In the genomic region with DNA sequence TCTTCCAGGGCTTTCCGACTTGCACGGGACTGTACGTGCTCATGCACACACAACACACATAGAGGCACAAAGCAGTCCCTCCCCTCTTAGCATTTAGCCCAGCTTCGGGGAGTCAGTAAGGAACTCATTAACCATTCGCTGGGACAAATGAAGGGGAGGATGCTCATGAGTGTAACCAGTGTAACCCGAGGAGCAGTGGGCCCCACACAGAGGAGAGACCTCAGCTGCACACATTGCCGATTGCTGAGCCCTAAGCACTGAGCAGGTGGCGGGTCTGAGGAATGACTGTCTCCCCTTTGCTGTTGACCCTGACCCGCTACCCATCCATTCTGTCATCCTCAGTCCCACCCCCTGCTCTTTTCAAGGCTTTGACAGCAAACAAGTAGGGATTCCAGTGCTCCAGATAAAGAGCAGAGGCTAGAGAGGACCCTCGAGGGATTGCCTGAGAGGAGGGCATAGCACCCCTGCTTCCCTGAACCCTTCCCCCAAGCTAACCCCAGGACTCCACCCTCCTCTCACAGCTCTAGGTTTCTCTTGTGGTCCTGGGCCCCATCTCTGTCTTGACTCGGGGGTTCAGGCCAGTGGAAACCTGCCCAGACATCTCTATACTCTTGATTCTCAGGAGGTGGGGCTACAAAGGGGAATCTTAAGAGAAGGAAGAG, we compare ENCODE assay signal across 19 mouse cellular contexts. TPM values are rescaled to one million over a fixed set of nuclear protein-coding genes. Genes with fewer than 3 reads are reported as not detected.
DNase-seq lines count a peak whose midpoint lies in the region; ATAC-seq lines count a peak whose summit lies in the region.
"Had no signal": no experiment of that assay in that cellular context is flagged by ENCODE, and none has a peak within 500 bp of the region (broad histone marks: within the 10 kb centered on the region; RNA-seq: fewer than 3 reads in every experiment).

No protein-coding gene starts in this region.

- no peaks in the 10 kb centered on the region for H3K9me3 ChIP-seq in heart, embryonic 11.5 days (replicated peaks; ENCODE audit: control insufficient read depth, low read length)
- H3K9me3 ChIP-seq in limb, embryonic 13.5 days = no peaks in the 10 kb centered on the region
- no peaks in the 10 kb centered on the region for H3K9me3 ChIP-seq in limb, embryonic 10.5 days (replicated peaks)
- H3K9me3 ChIP-seq in embryonic facial prominence, embryonic 10.5 days = no peaks in the 10 kb centered on the region
- no peaks in the 10 kb centered on the region for H3K9me3 ChIP-seq in neural tube, embryonic 12.5 days
- H3K9me3 ChIP-seq: hindbrain, embryonic 15.5 days; liver, embryonic 12.5 days; lung, embryonic 15.5 days had no signal

- no peak overlapping the region for H3K4me2 ChIP-seq in heart, embryonic 11.5 days
- no peak overlapping the region for H3K4me2 ChIP-seq in limb, embryonic 13.5 days (replicated peaks)
- H3K4me2 ChIP-seq in neural tube, embryonic 12.5 days (replicated peaks) = no peak overlapping the region
- H3K4me2 ChIP-seq: hindbrain, embryonic 15.5 days; liver, embryonic 12.5 days; lung, embryonic 15.5 days had no signal

- ATAC-seq in heart, embryonic 11.5 days (replicated peaks; ENCODE audit: insufficient number of reproducible peaks, low FRiP score, low TSS enrichment) = 0 out of 2 replicates have a peak, but pooled peaks have one; percentile 39
- ATAC-seq in limb, embryonic 13.5 days (ENCODE audit: low FRiP score, low read depth) = 0 out of 2 replicates have a peak, but pooled peaks have one; percentile 32
- ATAC-seq in neural tube, embryonic 12.5 days (ENCODE audit: low FRiP score, low read depth) = peak; percentile 56
- ATAC-seq: liver, embryonic 12.5 days had no signal

- no peaks in the 10 kb centered on the region for H3K36me3 ChIP-seq in heart, embryonic 11.5 days (ENCODE audit: control insufficient read depth, insufficient read depth, low read length)
- no peaks in the 10 kb centered on the region for H3K36me3 ChIP-seq in limb, embryonic 13.5 days
- H3K36me3 ChIP-seq in limb, embryonic 10.5 days = no peaks in the 10 kb centered on the region
- no peaks in the 10 kb centered on the region for H3K36me3 ChIP-seq in embryonic facial prominence, embryonic 10.5 days (replicated peaks)
- no peaks in the 10 kb centered on the region for H3K36me3 ChIP-seq in neural tube, embryonic 12.5 days
- H3K36me3 ChIP-seq: hindbrain, embryonic 15.5 days; liver, embryonic 12.5 days; lung, embryonic 15.5 days had no signal

- DNase-seq in heart, postnatal 4 days = no peak
- DNase-seq in limb, embryonic 10.5 days (ENCODE audit: low spot score) = no peak
- DNase-seq in embryonic facial prominence, embryonic 10.5 days (ENCODE audit: low spot score) = peak; percentile 62
- no peak for DNase-seq in left cerebral cortex, postnatal 36 days (ENCODE audit: low spot score in 2 of 2)
- no peak for DNase-seq in lung, postnatal 36 days
- DNase-seq: cerebellum, postnatal 36 days; kidney, postnatal 25 days; right cerebral cortex, adult 18-20 months had no signal

- no peaks in the 10 kb centered on the region for H3K4me1 ChIP-seq in heart, embryonic 11.5 days (ENCODE audit: control insufficient read depth, insufficient read depth, low read length)
- H3K4me1 ChIP-seq in limb, embryonic 13.5 days = no peaks in the 10 kb centered on the region
- H3K4me1 ChIP-seq in limb, embryonic 10.5 days = peaks cover 9% of the 10 kb centered on the region
- peaks cover 14% of the 10 kb centered on the region for H3K4me1 ChIP-seq in embryonic facial prominence, embryonic 10.5 days
- H3K4me1 ChIP-seq in neural tube, embryonic 12.5 days = peaks cover 6% of the 10 kb centered on the region
- H3K4me1 ChIP-seq: hindbrain, embryonic 15.5 days; liver, embryonic 12.5 days; lung, embryonic 15.5 days had no signal

- WGBS in heart, embryonic 11.5 days (ENCODE audit: insufficient replicate concordance) = 25% methylated on average over 11 of the region's 11 CpGs
- WGBS in limb, embryonic 13.5 days = 13% methylated on average over 11 of the region's 11 CpGs
- WGBS in limb, embryonic 10.5 days = 18% methylated on average over 11 of the region's 11 CpGs
- WGBS in embryonic facial prominence, embryonic 10.5 days = 13% methylated on average over 11 of the region's 11 CpGs
- 8% methylated on average over 11 of the region's 11 CpGs for WGBS in neural tube, embryonic 12.5 days

- H3K27ac ChIP-seq in heart, embryonic 11.5 days (ENCODE audit: low read depth, low read length) = no peak overlapping the region
- no peak overlapping the region for H3K27ac ChIP-seq in limb, embryonic 13.5 days
- no peak overlapping the region for H3K27ac ChIP-seq in limb, embryonic 10.5 days
- no peak overlapping the region for H3K27ac ChIP-seq in embryonic facial prominence, embryonic 10.5 days (replicated peaks)
- H3K27ac ChIP-seq in neural tube, embryonic 12.5 days = no peak overlapping the region
- H3K27ac ChIP-seq: hindbrain, embryonic 15.5 days; liver, embryonic 12.5 days; lung, embryonic 15.5 days had no signal

- no peak overlapping the region for H3K4me3 ChIP-seq in heart, embryonic 11.5 days (ENCODE audit: low read depth, low read length)
- H3K4me3 ChIP-seq in limb, embryonic 13.5 days = no peak overlapping the region
- no peak overlapping the region for H3K4me3 ChIP-seq in limb, embryonic 10.5 days
- 0 out of 2 replicates have a peak overlapping the region, but pooled peaks have one; percentile 16 for H3K4me3 ChIP-seq in embryonic facial prominence, embryonic 10.5 days
- H3K4me3 ChIP-seq in neural tube, embryonic 12.5 days = no peak overlapping the region
- H3K4me3 ChIP-seq: erythroblast, embryonic 14.5 days; hindbrain, embryonic 15.5 days; liver, embryonic 12.5 days; lung, embryonic 15.5 days had no signal

- intact Hi-C loops in left cerebral cortex, postnatal 36 days (cut with DNase I) = no loop called here

- peaks cover 76% of the 10 kb centered on the region for H3K27me3 ChIP-seq in heart, embryonic 11.5 days (ENCODE audit: control insufficient read depth, insufficient read depth, low read length)
- H3K27me3 ChIP-seq in limb, embryonic 13.5 days = peaks cover 89% of the 10 kb centered on the region
- H3K27me3 ChIP-seq in limb, embryonic 10.5 days (ENCODE audit: low read depth, poor library complexity, severe bottlenecking) = peaks cover 93% of the 10 kb centered on the region
- H3K27me3 ChIP-seq in embryonic facial prominence, embryonic 10.5 days (replicated peaks; ENCODE audit: low read depth, poor library complexity, severe bottlenecking) = peaks cover 95% of the 10 kb centered on the region
- peaks cover 91% of the 10 kb centered on the region for H3K27me3 ChIP-seq in neural tube, embryonic 12.5 days (replicated peaks)

- no peak overlapping the region for H3K9ac ChIP-seq in heart, embryonic 11.5 days (ENCODE audit: low read depth, low read length)
- no peak overlapping the region for H3K9ac ChIP-seq in limb, embryonic 13.5 days
- no peak overlapping the region for H3K9ac ChIP-seq in neural tube, embryonic 12.5 days
- H3K9ac ChIP-seq: hindbrain, embryonic 15.5 days; liver, embryonic 12.5 days; lung, embryonic 15.5 days had no signal

RNA-seq across cellular contexts. Expression of a gene that starts 0.8 kb away (rescaled TPM):
- not detected in 2 replicates for polyA plus RNA-seq in heart, embryonic 11.5 days (2014; fragmentation: Nextera tagmentation; extraction: Ambion mirVana)
- total RNA-seq in heart, postnatal 4 days (2021) = not detected
- 0.05 TPM in 1 of 2 replicates, not detected in the other for polyA plus RNA-seq in limb, embryonic 13.5 days (2015; fragmentation: Nextera tagmentation; extraction: Ambion mirVana)
- polyA plus RNA-seq in limb, embryonic 10.5 days (2016; fragmentation: Nextera tagmentation; extraction: Ambion mirVana) = 0.23 TPM in 1 of 2 replicates, not detected in the other
- 1.1 and 2.5 TPM in 2 replicates for polyA plus RNA-seq in embryonic facial prominence, embryonic 10.5 days (2016; fragmentation: Nextera tagmentation; extraction: Ambion mirVana)
- polyA plus RNA-seq in neural tube, embryonic 12.5 days (2016; fragmentation: Nextera tagmentation; extraction: Ambion mirVana) = 12.3 and 22.8 TPM in 2 replicates
- not detected for total RNA-seq in left cerebral cortex, postnatal 36 days (2021)
- total RNA-seq: left cerebral cortex, postnatal 25 days; megakaryocyte progenitor cell, adult 5-6 weeks; neutrophil, adult 5-6 weeks had no signal
- polyA plus RNA-seq: C2C12; erythroblast, embryonic 14.5 days; liver, embryonic 12.5 days; lung, embryonic 15.5 days had no signal
